Mouse (Mus musculus) testis, adult 2 months (tissue): Measurements from ENCODE around the gene Zfp74.

Experiments
- CTCF ChIP-seq: fragments of 200-500 bp; IDR thresholded peaks from 2 replicates; pipeline ENCODE4 v1.5.1; 2012; ENCODE audit warnings: low read depth, mild to moderate bottlenecking, inconsistent platforms, low read length, moderate library complexity; ENCODE audit not compliant: control insufficient read depth, insufficient read depth, insufficient replicate concordance
- POLR2A ChIP-seq: fragments of 200-500 bp; IDR thresholded peaks from 2 replicates; pipeline ENCODE4 v1.6.1; 2012; ENCODE audit warnings: low read depth, mild to moderate bottlenecking, inconsistent platforms, low read length, moderate library complexity; ENCODE audit not compliant: control insufficient read depth

GRCm38 (mm10) chr7:29981455-29981854 lies 27.6 kb upstream of the Zfp74 start:
- TF ChIP-seq CTCF (no peak), POLR2A (no peak)
